Mouse (Mus musculus) adrenal gland, adult 8-10 months (tissue): ENCODE results near the gene Rxfp2. TPM values are rescaled to one million over a fixed set of nuclear protein-coding genes. Genes with fewer than 3 reads are reported as not detected.
A peak's percentile ranks its signal among the peaks of the same experiment; 100 is the strongest.

Source experiments
- DNase-seq: peaks from one replicate; pipeline ENCODE4 v3.0.0; 2022
- total RNA-seq, 4 experiments: library from RNA; stranded (reverse); gene quantifications; 2 replicates each; pipeline ENCODE4 v1.2.4; 2022

Gene Rxfp2
- not detected for total RNA-seq

DNA sequence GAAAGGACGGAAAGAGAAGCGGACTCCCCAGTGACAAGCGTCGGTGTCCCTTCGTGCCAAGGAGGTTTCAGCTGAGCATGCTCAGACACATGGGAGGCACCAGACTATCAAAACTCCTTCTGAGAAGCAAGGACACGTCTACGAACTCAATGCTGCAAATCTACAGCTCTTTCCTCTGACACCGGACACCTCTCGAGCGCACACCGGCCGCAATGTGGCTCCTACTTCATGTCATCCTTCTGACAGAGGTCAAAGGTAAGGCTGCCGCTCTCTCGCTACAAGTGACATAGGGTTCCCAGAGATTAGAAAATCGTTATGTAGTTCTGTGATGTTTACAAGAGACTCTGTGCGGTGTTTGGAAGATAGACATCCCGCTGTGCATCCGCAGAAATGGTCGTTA, at the start of gene Rxfp2:
TSS of gene Rxfp2 (plus strand) at position 20 of the 400 bp plus-strand sequence.
- DNase-seq, result no peak

DNA sequence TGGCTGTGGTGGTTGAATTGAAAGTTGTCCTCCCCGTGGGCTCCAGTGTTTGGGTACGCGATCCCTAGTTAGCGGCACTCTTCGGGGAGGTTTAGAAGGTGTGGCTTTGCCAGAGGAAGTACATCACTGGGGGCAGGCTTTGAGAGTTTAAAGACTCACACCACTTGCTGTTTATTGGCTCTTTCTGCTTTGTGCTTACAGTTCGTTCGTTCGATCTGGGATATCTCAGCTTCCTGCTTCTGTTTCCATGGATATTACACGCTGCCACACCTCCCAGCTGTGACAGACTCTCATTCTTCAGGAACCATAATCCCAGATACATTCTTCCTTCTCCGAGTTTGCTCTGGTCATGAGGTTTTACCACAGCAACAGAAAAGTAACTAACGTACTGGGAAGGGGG, 48.2 kb upstream of the Rxfp2 start:
- DNase-seq, result no peak

DNA sequence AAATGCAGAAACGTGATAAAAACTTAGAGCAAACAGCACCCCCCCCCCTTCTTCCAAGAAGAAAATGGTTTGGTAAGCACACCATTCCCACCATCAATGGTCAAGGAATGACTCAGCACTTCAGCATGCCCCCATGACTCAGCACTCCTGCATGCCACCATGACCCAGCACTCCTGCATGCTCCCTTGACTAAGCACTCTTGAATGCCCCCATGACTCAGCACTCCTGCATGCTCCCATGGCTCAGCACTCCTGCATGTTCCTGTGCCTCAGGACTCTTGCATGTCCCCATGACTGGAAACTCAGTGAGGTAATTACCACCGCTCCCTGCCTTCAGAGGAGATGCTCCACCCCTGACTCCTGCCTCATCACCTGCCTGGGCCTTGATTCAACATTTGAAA, 41.4 kb upstream of the Rxfp2 start:
- DNase-seq, result no peak

DNA sequence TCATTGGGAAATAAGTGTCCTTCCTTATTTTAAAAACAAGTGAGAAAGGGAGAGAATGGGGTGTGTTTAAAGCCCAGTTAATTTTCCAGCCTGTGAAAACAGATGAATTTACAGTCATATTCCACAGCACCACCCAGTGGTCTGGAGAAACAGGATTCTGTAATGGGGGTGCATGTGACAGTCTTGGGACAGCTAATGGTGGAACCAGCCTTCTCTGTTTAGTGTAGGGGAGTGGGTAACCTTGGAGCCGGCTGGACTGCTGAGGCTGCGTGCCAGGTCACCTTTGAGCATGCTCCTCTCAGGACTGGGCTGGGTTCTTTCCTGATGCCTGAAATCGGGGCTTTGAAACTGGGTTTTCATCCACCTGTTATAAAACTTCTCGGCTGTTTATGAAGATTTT, 34.9 kb upstream of the Rxfp2 start:
- DNase-seq, result peak; percentile 13

GRCm38 (mm10) chr5:149994578-149994977, 23.9 kb upstream of the Rxfp2 start:
- DNase-seq, result no peak

DNA sequence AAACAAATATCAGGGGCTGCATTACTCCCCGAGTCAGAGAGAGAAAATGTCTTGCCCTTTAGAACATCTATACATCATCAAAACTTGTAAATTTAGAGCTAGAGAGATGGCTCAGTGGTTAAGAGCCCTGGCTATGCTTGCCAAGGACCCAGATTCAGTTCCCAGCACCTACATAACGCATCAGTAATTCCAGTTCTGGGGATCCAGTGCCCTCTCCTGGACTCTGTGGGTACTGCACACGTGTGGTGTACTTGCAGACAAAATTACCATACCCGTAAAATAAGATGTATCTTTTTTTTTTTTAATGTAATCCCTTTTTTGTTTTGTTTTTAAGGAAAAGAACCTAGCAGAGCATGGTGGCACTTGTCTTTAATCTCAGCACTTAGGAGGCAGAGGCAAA, 21.9 kb upstream of the Rxfp2 start:
- no peak for DNase-seq

GRCm38 (mm10) chr5:149997321-149998034, 21.0 kb upstream of the Rxfp2 start:
- no peak for DNase-seq

DNA sequence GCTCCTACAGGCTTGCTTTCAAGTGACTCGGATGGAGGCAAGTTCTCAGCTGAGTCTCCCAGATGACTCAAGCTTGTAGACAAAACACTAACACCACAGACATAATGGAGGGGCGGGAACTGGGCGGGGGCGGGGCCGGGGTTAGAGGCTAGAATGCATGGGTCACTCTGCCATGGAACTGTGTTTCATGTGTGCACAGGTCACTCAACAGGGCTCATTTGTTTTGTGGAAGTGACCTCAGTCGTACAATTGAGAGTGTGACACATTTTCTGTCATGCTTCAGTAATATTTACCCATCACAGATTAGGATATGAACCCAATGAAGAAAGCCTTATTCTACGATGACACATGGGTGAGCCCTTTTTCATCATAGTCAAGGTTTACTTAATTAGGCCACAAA, 20.2 kb upstream of the Rxfp2 start:
- no peak for DNase-seq

GRCm38 (mm10) chr5:150005355-150005754, 13.1 kb upstream of the Rxfp2 start:
- DNase-seq, result no peak

DNA sequence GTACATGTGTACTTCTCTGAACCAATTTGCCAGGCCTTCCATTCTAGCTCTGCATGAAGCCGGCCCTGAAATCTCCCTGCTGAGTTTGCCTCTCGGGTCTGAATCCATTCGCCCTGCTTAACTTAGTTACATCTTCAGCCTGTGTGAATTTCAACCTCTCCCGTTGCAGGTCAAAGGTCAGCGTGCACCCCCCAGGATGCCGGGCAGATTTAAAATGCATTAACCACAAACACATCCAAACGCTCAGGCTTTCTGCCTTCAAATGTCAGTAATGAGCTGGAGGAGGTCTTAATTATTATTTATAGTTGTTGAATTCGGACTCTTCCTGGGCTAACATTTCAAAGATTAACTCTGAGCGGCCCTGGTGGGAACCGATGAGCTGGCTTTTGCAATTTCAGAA, 1.6 kb upstream of the Rxfp2 start:
- no peak for DNase-seq

GRCm38 (mm10) chr5:150017672-150018071, 803 bp upstream of the Rxfp2 start:
- no peak for DNase-seq

GRCm38 (mm10) chr5:150020851-150021250, 2.4 kb downstream of the Rxfp2 start:
- DNase-seq, result peak; percentile 50

GRCm38 (mm10) chr5:150021805-150022204, 3.3 kb downstream of the Rxfp2 start:
- no peak for DNase-seq

- no peak for DNase-seq
Measured at GRCm38 (mm10) chr5:150022556-150022955, 4.1 kb downstream of the Rxfp2 start.

- no peak for DNase-seq
Measured at GRCm38 (mm10) chr5:150023476-150023875, 5.0 kb downstream of the Rxfp2 start.

DNA sequence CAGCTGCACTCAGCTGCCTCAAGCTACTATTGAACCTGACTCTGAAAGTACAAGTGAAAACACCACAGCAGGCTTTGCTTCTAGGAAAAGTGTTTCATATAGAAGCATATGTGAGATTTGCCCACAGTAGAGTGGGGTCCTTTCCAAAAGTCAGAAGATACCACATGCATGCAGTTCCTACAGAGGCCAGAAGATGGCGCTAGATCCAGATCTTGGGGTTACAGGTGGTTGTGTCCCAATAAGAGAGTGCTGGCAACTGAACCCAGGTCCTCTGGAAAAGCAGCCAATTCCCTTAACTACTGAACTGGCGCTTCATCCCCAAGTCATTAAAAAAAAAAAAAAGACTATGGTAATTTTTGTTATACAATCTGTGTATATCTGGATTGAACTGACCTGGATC, 5.7 kb downstream of the Rxfp2 start:
- no peak for DNase-seq

DNA sequence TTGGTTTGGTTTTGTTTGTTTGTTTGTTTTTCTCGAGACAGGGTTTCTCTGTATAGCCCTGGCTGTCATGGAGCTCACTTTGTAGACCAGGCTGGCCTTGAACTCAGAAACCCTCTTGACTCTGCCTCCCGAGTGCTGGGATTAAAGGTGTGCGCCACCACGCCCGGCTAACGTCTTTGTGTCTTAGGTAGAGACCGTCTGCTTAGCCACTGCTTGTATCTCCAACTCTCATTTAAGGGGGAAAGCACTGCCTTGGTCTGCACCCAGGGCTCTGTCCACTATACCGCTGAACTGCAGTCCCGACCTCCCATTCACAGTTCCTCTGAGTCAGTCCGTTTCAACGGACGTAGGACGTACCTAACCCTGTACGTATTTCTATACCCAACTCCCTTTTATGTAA, 6.4 kb downstream of the Rxfp2 start:
- DNase-seq, result no peak

DNA sequence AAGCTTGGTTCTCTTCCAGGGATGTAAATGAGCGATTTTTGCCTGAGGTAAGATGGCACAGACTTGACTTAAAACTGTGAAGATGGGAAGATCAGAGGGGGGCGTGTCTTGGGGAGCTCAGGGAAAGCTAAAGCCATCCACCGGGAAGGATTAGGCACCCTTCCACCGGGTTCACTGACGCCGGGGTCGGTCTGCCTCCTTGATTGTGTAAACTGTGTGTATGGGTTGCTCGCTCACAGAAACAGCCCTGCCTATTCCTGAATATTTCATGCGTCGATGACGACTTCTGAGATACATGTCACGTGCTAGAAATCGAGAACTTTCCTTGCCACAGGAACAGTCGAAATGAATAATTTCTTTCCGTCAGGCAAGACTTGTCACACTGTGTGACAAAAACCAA, 6.9 kb downstream of the Rxfp2 start:
- DNase-seq, result no peak

- no peak for DNase-seq
Measured at GRCm38 (mm10) chr5:150026509-150027087, 8.1 kb downstream of the Rxfp2 start.

- DNase-seq, result no peak
Measured at GRCm38 (mm10) chr5:150031201-150031600, 12.7 kb downstream of the Rxfp2 start.

DNA sequence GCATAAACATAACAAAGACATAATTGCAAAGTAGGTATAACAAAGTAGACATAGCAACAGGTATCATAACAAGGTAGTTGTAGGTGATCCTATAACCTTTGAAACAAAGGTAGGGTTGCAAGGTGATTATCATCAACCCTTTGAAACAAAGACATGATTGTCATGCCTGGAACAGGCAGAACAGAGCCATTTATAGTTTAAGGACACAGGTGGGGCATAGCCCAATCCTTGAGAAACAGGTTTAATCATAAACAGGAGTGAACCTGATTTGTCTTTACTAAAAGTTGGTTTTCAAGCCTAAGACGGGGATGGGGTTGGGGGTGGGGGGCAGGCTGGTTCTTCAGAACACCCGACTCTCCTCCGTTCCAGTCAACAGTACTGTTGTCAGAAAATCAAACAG, 13.2 kb downstream of the Rxfp2 start:
- no peak for DNase-seq

DNA sequence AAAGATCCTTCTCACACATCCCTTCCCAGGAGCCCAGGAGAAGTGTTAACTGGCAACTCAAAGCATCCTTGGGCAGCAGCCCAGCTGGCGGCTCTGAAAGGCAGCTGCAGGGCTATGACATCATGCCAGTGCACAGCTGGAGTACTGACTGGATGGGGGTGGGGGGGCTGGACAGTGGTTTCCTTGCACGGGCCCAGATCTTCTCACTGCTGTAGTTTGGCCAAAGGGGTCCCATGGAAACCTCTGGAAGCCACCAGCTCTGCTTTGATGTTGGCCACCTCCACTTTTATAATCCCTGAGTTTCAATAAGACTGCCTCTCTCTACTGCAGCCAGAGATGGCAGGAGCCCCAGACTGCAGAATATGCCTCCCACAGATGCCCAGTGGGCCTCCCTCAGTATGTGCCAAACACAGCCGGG, 13.6 kb downstream of the Rxfp2 start:
- no peak for DNase-seq

- DNase-seq, result no peak
Measured at GRCm38 (mm10) chr5:150036286-150036685, 17.8 kb downstream of the Rxfp2 start.

DNA sequence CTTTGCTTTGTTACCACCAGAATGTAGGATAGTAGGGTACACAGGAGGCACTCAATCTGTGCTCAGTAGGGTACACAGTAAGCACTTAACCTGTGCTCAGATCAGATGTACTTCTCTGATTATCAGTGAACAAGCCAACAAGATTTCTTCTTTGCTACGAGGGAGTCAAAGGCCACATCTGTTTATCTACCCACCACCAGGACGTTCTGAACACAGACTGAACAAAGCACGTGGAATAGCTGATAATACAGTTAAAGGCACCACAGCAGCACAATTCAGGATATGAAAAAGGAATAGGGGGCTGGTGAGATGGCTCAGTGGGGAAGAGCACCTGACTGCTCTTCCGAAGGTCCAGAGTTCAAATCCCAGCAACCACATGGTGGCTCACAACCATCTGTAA, 18.4 kb downstream of the Rxfp2 start:
- DNase-seq, result no peak

- no peak for DNase-seq
Measured at GRCm38 (mm10) chr5:150044533-150044932, 26.1 kb downstream of the Rxfp2 start.
